Mouse (Mus musculus) ES-Bruce4 (cell line): ENCODE results near the gene Slc12a9.

ENCODE experiments used
- CTCF ChIP-seq: IDR thresholded peaks from one replicate; pipeline ENCODE4 v1.8.1; 2011; ENCODE audit warnings: low read depth, low read length
- EP300 ChIP-seq: IDR thresholded peaks from 2 replicates; pipeline ENCODE4 v1.6.1; 2011; ENCODE audit warnings: low read depth, low read length; ENCODE audit not compliant: insufficient read depth

GRCm38 (mm10) chr5:137332857-137333511, 413 bp downstream of the Slc12a9 start:
- no peak for TF ChIP-seq CTCF
- TF ChIP-seq EP300: no peak
